In genomic region chr13:8207337-8207736, GRCm38 (mm10) we compare ENCODE assay signal across 14 mouse cellular contexts. TPM values are rescaled to one million over a fixed set of nuclear protein-coding genes. Genes with fewer than 3 reads are reported as not detected.
DNase-seq lines count a peak whose midpoint lies in the region; ATAC-seq and TF ChIP-seq lines count a peak whose summit lies in the region.
"Had no signal": no experiment of that assay in that cellular context is flagged by ENCODE, and none has a peak within 500 bp of the region (broad histone marks: within the 10 kb centered on the region; RNA-seq: fewer than 3 reads in every experiment).

No protein-coding gene starts in this region.

- no peaks in the 10 kb centered on the region for H3K27me3 ChIP-seq in forebrain, embryonic 14.5 days (replicated peaks; ENCODE audit: control insufficient read depth, insufficient read depth, low read length)
- H3K27me3 ChIP-seq in forebrain, embryonic 10.5 days (ENCODE audit: poor library complexity, severe bottlenecking): peaks cover 18% of the 10 kb centered on the region
- H3K27me3 ChIP-seq in hindbrain, embryonic 14.5 days (ENCODE audit: control insufficient read depth, insufficient read depth, low read length): no peaks in the 10 kb centered on the region
- no peaks in the 10 kb centered on the region for H3K27me3 ChIP-seq in midbrain, embryonic 14.5 days (ENCODE audit: control insufficient read depth, insufficient read depth, low read length)
- H3K27me3 ChIP-seq in intestine, postnatal 0 days (replicated peaks; ENCODE audit: control insufficient read depth, insufficient read depth, low read length): peaks cover 5% of the 10 kb centered on the region

- peak; percentile 38; the same call in 1 of the 2 replicates for ATAC-seq in forebrain, embryonic 14.5 days
- no peak for ATAC-seq in hindbrain, embryonic 14.5 days (ENCODE audit: low FRiP score)
- ATAC-seq in midbrain, embryonic 14.5 days (ENCODE audit: low FRiP score, low TSS enrichment): no peak
- no peak for ATAC-seq in intestine, postnatal 0 days
- ATAC-seq: intestine, embryonic 15.5 days had no signal

- H3K9ac ChIP-seq in forebrain, embryonic 14.5 days (ENCODE audit: low read length): no peak overlapping the region
- H3K9ac ChIP-seq in hindbrain, embryonic 14.5 days: peak overlapping the region; percentile 59
- H3K9ac ChIP-seq in midbrain, embryonic 14.5 days (replicated peaks; ENCODE audit: low read length): peak overlapping the region; percentile 2; the same call in 1 of the 2 replicates
- H3K9ac ChIP-seq in intestine, postnatal 0 days (ENCODE audit: low read depth, low read length): no peak overlapping the region
- H3K9ac ChIP-seq: intestine, embryonic 15.5 days; liver, embryonic 13.5 days had no signal

- no peak for TF ChIP-seq CTCF in brain, embryonic 14.5 days (IDR thresholded peaks at IDR 0.05; ENCODE audit: borderline replicate concordance, extremely low read depth, insufficient read depth, insufficient read length)
- no peak for TF ChIP-seq CTCF in intestine, postnatal 0 days (IDR thresholded peaks at IDR 0.05; ENCODE audit: low read depth)

- no peaks in the 10 kb centered on the region for H3K36me3 ChIP-seq in forebrain, embryonic 14.5 days (ENCODE audit: control insufficient read depth, insufficient read depth, low read length)
- H3K36me3 ChIP-seq in forebrain, embryonic 10.5 days (replicated peaks): no peaks in the 10 kb centered on the region
- no peaks in the 10 kb centered on the region for H3K36me3 ChIP-seq in hindbrain, embryonic 14.5 days (replicated peaks; ENCODE audit: control insufficient read depth, insufficient read depth)
- no peaks in the 10 kb centered on the region for H3K36me3 ChIP-seq in midbrain, embryonic 14.5 days (ENCODE audit: control insufficient read depth, insufficient read depth, low read length)
- H3K36me3 ChIP-seq in intestine, postnatal 0 days (ENCODE audit: control insufficient read depth, insufficient read depth): no peaks in the 10 kb centered on the region
- H3K36me3 ChIP-seq: intestine, embryonic 15.5 days; liver, embryonic 13.5 days had no signal

- no peaks in the 10 kb centered on the region for H3K9me3 ChIP-seq in forebrain, embryonic 14.5 days (replicated peaks; ENCODE audit: control insufficient read depth, low read length)
- no peaks in the 10 kb centered on the region for H3K9me3 ChIP-seq in forebrain, embryonic 10.5 days
- no peaks in the 10 kb centered on the region for H3K9me3 ChIP-seq in hindbrain, embryonic 14.5 days (ENCODE audit: control insufficient read depth, low read length)
- H3K9me3 ChIP-seq in midbrain, embryonic 14.5 days (ENCODE audit: control insufficient read depth, low read length): no peaks in the 10 kb centered on the region
- no peaks in the 10 kb centered on the region for H3K9me3 ChIP-seq in intestine, postnatal 0 days (ENCODE audit: control insufficient read depth)
- H3K9me3 ChIP-seq: intestine, embryonic 15.5 days; liver, embryonic 13.5 days had no signal

- peaks cover 10% of the 10 kb centered on the region for H3K4me1 ChIP-seq in forebrain, embryonic 14.5 days (ENCODE audit: control insufficient read depth, insufficient read depth, low read length)
- peaks cover 17% of the 10 kb centered on the region for H3K4me1 ChIP-seq in forebrain, embryonic 10.5 days
- no peaks in the 10 kb centered on the region; the same call in 1 of the 2 replicates for H3K4me1 ChIP-seq in hindbrain, embryonic 14.5 days (replicated peaks; ENCODE audit: control insufficient read depth, insufficient read depth, low read length)
- H3K4me1 ChIP-seq in midbrain, embryonic 14.5 days (ENCODE audit: control insufficient read depth, insufficient read depth, low read length): peaks cover 6% of the 10 kb centered on the region; the same call in 1 of the 2 replicates
- no peaks in the 10 kb centered on the region for H3K4me1 ChIP-seq in intestine, postnatal 0 days (replicated peaks; ENCODE audit: control insufficient read depth, insufficient read depth, low read length)
- H3K4me1 ChIP-seq: liver, embryonic 13.5 days had no signal

- H3K4me2 ChIP-seq in forebrain, embryonic 14.5 days (ENCODE audit: low read length): peak overlapping the region; percentile 23
- H3K4me2 ChIP-seq in hindbrain, embryonic 14.5 days (replicated peaks): peak overlapping the region; percentile 75
- peak overlapping the region; percentile 78 for H3K4me2 ChIP-seq in midbrain, embryonic 14.5 days (ENCODE audit: low read length)
- H3K4me2 ChIP-seq in intestine, postnatal 0 days (replicated peaks; ENCODE audit: low read depth): no peak overlapping the region
- H3K4me2 ChIP-seq: intestine, embryonic 15.5 days; liver, embryonic 13.5 days had no signal

- no peak overlapping the region for H3K4me3 ChIP-seq in forebrain, embryonic 14.5 days (ENCODE audit: low read depth, low read length)
- H3K4me3 ChIP-seq in forebrain, embryonic 10.5 days: no peak overlapping the region
- peak overlapping the region; percentile 41 for H3K4me3 ChIP-seq in hindbrain, embryonic 14.5 days (replicated peaks; ENCODE audit: low read length)
- peak overlapping the region; percentile 46 for H3K4me3 ChIP-seq in midbrain, embryonic 14.5 days (replicated peaks; ENCODE audit: low read depth, low read length)
- no peak overlapping the region for H3K4me3 ChIP-seq in intestine, postnatal 0 days (ENCODE audit: low read depth, low read length)
- H3K4me3 ChIP-seq: gastrocnemius, adult 2 months; intestine, embryonic 15.5 days; liver, embryonic 13.5 days; myocyte had no signal

- no peak overlapping the region for H3K27ac ChIP-seq in forebrain, embryonic 14.5 days (ENCODE audit: low read depth, low read length)
- no peak overlapping the region for H3K27ac ChIP-seq in forebrain, embryonic 10.5 days
- peak overlapping the region; percentile 66 for H3K27ac ChIP-seq in hindbrain, embryonic 14.5 days
- H3K27ac ChIP-seq in midbrain, embryonic 14.5 days (replicated peaks; ENCODE audit: low read depth, low read length): peak overlapping the region; percentile 10
- no peak overlapping the region for H3K27ac ChIP-seq in intestine, postnatal 0 days (ENCODE audit: low read depth, low read length)
- H3K27ac ChIP-seq: gastrocnemius, adult 2 months; intestine, embryonic 15.5 days; liver, embryonic 13.5 days had no signal

- 60% methylated on average over 16 of the region's 16 CpGs for WGBS in forebrain, embryonic 14.5 days
- 88% methylated on average over 16 of the region's 16 CpGs for WGBS in forebrain, embryonic 10.5 days
- WGBS in hindbrain, embryonic 14.5 days: 34% methylated on average over 16 of the region's 16 CpGs
- WGBS in midbrain, embryonic 14.5 days: 42% methylated on average over 16 of the region's 16 CpGs
- WGBS in intestine, postnatal 0 days: 61% methylated on average over 16 of the region's 16 CpGs

- peak; percentile 76 for DNase-seq in forebrain, embryonic 14.5 days (ENCODE audit: low spot score)
- no peak for DNase-seq in forebrain, embryonic 10.5 days (ENCODE audit: extremely low spot score, low spot score)
- peak; percentile 77 for DNase-seq in brain, embryonic 14.5 days (ENCODE audit: low read depth)
- DNase-seq in hindbrain, embryonic 14.5 days (ENCODE audit: low spot score): peak; percentile 57
- peak; percentile 55 for DNase-seq in midbrain, embryonic 14.5 days
- DNase-seq in lung, postnatal 14 days: no peak
- DNase-seq in right cerebral cortex, adult 18-20 months: no peak
- DNase-seq: gastrocnemius, adult 2 months; kidney, postnatal 14 days; liver, embryonic 13.5 days; lung, postnatal 10 days had no signal

- no peak for TF ChIP-seq POLR2A in brain, embryonic 14.5 days (IDR thresholded peaks at IDR 0.05; ENCODE audit: borderline replicate concordance, extremely low read depth, insufficient read depth, insufficient read length, poor library complexity, severe bottlenecking)

RNA-seq across cellular contexts. Expression of gene Adarb2, which starts 4.7 kb away (rescaled TPM):
- polyA plus RNA-seq in forebrain, embryonic 14.5 days (2014; fragmentation: Nextera tagmentation; extraction: Ambion mirVana): 6.9 and 10.9 TPM in 2 replicates
- 2.3 and 2.4 TPM in 2 replicates for polyA plus RNA-seq in forebrain, embryonic 10.5 days (2016; fragmentation: Nextera tagmentation; extraction: Ambion mirVana)
- polyA plus RNA-seq in brain, embryonic 14.5 days (2012; rRNA removed): 11.3 and 18.8 TPM in 2 replicates
- polyA plus RNA-seq in hindbrain, embryonic 14.5 days (2014; fragmentation: Nextera tagmentation; extraction: Ambion mirVana): 23.1 and 27.5 TPM in 2 replicates
- polyA plus RNA-seq in midbrain, embryonic 14.5 days (2014; fragmentation: Nextera tagmentation; extraction: Ambion mirVana): 30.4 and 34.3 TPM in 2 replicates
- 0.14 and 0.22 TPM in 2 replicates for polyA plus RNA-seq in intestine, postnatal 0 days (2015; fragmentation: Nextera tagmentation; extraction: Ambion mirVana)
- polyA plus RNA-seq: myocyte had no signal

Comparison
In these comparisons a context has a peak if more than half of its experiments do, and no peak if none do; other contexts are left out.
1. DNase-seq: peak in forebrain, embryonic 14.5 days (single experiment), brain, embryonic 14.5 days (single experiment), hindbrain, embryonic 14.5 days (single experiment) and midbrain, embryonic 14.5 days (single experiment); none in forebrain, embryonic 10.5 days (single experiment), lung, postnatal 14 days (single experiment) and right cerebral cortex, adult 18-20 months (single experiment).
2. H3K27ac ChIP-seq: peak in hindbrain, embryonic 14.5 days (single experiment) and midbrain, embryonic 14.5 days (single experiment); none in forebrain, embryonic 14.5 days (single experiment), forebrain, embryonic 10.5 days (single experiment) and intestine, postnatal 0 days (single experiment).
3. H3K4me3 ChIP-seq: peak in hindbrain, embryonic 14.5 days (single experiment) and midbrain, embryonic 14.5 days (single experiment); none in forebrain, embryonic 14.5 days (single experiment), forebrain, embryonic 10.5 days (single experiment) and intestine, postnatal 0 days (single experiment).
4. H3K9ac ChIP-seq: peak in hindbrain, embryonic 14.5 days (single experiment) and midbrain, embryonic 14.5 days (single experiment); none in forebrain, embryonic 14.5 days (single experiment) and intestine, postnatal 0 days (single experiment).